Mouse (Mus musculus): ENCODE data around the gene Apom.

Gene Apom

DNA sequence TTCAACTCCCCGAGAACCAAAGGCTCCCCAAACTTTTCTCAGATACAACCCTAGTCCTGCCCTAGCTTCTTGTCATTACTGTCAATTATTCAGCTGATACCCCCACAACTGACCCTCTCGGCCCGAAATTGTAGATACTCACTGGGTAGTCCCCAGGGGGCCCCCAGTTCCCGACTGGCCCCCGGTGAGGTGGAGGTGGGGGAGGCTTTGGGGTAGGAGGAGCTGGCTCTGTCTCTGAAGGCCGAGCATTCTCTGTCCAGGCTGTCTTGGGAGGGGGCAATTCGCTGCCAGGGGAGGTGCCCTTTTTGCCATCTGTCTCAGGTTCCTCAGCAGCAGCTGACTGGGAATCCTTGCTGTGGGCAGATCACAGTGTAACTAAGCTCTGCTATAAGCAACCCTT lies 27.8 kb upstream of the Apom start:
- in situ Hi-C loops (cut with MboI, MseI), result no loop called here

DNA sequence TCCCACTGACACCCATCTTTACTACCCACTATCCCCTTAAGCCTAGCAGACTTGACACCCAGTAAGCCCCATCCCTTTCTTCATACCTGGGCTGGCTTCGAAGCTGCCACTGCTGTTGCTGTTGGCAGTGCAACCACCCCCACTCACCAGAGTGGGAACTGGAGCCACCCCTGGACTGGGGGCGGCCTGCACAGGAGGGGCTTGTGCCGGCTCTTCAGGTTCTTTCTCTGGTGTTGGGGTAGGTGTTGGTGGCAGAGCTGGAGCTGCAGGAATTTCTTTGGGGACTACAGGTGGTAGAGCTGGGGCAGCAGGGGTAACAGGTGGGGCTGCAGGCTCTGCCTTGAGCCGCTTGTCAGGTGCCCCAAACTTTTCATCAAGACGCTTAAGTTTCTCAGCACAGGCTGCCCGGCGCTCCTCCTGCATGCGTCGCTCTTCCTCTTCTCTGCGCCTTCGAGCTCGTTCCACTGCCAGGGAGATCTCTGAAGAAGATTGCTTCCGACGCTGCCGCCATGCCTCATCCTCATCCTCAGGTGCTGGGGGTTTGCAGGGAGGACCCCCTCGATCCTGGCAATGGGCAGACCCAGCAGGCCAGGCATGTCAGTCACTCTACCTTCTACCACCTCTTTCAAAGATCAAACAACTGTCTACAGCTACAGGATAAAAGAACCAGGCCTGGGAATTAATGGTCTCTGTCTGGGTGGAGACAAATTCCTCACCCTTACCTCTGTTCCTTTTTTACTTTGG lies 27.2 kb upstream of the Apom start:
- in situ Hi-C loops (cut with MboI, MseI), result no loop called here

DNA sequence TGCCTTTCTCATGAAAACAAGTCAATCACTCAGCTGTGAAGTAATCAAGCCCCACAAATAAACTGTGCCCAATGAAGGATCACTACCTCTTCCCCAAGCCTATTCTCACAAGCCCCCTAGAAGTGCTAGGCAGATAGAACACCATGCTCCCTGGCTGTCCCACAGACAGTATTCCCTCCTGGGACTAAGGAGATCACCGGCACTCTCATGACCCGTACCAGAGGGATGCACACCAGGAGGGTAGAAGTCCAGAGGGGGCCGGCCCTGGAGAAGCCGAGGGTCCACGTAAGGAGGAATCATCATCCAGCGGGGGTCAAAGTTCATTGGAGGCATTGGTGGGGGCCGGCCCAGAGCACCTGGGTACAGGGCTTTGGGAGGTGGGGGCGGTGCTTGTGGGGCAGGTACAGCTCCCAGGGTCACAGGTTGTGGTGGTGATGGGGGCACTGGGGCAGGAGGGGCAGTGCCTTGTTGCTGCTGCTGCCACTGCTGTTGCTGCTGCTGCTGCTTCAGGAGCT lies 25.9 kb upstream of the Apom start:
- in situ Hi-C loops (cut with MboI, MseI), result no loop called here

DNA sequence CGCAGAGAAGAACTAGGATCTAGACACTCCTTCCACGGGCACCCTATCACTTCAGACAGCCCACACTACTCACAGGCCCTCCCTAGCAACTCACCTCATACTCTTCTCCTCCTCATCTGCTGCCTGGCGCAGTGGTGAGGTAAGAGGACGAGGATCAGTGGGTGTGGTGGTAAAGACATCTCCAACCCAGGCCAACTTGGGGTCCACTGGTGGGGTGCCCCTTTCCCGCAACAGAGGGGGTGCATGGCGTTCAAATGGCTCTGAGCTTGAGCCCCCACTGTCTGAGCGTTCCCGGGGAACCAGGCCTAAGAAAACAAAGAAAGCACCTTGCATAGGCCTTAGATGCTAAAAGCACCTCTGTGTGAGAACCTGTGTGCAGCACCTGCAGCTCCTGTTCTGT lies 25.4 kb upstream of the Apom start:
- in situ Hi-C loops (cut with MboI, MseI), result no loop called here

DNA sequence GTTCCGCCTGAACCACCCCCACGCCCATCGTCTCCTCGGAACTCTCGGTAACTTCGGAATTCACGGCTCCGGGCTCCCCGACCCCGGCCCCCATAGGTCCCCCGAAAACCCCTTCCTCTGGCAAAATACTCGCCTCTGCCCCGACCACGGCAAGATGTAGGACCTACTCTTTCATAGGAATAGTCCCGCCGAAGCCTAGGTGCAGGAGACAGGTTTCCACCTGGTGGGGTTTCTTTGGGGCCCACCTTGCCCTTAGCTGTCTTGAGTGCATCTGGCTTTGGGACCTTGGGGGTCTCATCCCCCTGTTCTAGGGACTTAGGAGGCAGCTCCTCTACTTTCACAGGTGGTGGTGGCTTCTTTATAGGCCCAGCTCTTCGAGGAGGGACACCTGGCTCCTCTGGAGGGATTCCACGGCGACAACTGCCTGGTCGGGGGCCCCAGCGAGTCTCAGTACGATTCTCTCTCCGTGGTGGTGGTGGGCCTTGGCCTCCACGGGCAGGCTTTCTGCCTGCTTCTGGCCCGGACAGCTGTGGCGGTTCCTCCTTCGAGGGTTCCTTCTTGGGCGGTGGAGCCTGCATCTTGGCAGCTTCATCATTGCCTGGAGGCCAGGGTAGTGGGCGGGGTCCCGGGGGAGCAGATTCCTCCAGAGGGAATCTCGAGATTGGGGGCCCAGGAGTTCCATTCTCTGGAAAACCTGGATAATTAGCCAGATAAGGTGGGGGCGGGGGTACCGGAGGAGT lies 24.8 kb upstream of the Apom start:
- in situ Hi-C loops (cut with MboI, MseI), result no loop called here

DNA sequence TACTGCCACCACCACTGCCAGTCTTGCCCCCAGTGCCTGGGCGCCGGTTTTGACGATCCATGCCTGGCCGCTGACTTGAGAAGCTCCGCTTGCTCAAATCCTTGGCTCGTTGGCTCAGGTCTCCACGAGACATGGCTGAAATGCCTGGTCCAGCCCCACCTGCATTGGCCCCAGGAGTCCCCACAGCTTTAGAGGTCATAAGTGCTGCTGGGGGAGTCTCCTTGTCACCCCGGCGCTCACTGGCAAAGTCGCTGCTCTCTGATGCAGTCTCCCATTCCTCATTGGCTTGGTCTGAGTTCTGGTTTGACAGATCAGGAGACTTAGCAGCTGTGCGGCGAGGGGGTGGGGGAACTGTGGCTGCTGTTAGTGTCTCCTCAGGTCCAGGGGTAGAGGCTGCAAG lies 23.6 kb upstream of the Apom start:
- in situ Hi-C loops (cut with MboI, MseI), result no loop called here

DNA sequence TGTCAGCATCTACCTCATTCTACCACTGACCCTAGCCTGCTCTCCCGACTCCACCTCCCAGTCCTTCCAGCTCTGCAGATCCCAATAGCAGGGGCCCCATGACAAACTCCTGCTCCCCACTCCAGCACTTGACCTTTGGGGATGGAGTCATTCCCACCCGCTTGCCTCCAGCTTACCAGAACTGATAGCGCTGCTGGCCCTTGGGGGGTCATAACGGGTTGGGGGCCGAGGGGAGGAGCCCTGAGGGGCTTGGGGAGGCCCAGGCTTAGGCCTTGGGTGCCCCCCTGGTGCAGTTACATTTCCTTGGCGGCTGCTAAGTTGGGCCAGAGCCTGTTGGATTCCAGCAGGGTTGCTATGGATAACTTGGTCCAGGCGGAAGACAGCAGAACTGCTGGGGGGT lies 22.8 kb upstream of the Apom start:
- in situ Hi-C loops (cut with MboI, MseI), result no loop called here

DNA sequence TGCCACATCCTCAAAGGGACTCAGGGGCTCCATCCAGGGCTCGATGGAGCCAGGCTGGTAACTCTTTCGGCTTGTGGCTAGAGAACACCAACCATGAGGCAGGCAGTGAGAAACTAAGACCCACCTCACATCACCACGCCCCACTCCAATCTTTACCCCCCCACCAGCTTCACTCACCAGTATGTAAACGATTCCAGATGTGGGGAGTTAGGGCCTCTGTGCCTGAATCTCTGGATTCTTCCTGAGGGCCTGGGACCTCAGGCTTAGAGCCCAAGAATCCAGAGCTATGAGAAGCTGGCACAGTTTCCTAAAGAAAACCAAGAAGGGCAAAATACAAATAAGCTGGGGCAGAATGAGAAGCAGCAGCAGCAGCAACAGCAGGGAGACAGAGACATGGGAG lies 22.1 kb upstream of the Apom start:
- in situ Hi-C loops (cut with MboI, MseI), result no loop called here

DNA sequence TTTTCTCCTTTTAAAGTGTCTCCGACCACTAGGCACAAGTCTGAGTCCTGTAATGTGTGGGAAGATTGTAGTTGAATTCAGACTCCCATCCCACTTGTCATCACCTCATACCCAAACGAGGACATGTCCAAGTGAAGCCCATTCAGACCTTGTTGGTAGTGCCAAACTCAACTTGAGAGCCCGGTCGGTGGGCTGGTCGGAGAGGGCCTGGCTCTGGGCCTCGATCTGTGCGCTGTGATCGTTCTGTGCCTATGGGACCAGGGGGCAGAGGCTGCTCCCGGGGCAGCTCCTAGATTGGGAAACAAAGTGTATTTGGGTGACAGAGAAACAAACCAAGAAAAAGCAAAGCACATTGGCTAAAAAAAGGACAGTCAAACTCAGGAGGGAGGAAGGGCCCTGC lies 21.2 kb upstream of the Apom start:
- in situ Hi-C loops (cut with MboI, MseI), result no loop called here

DNA sequence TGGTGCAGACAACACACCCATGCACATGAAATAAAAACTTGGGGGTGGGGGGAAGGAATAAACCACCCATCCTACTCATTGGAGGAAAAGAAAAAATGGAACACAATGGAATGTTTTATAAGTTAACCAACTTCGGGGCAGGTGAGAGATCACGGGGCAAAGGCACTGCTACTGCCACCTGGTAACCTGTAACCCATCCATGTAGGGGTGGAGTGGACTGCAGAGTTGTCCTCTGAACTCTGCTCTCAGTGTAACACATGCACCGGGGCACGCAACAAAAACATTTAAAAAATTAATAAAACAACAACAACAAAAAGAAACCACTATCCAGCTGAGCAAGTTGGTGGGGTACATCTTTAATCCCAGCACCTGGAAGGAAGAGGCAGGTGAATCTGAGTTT lies 20.3 kb upstream of the Apom start:
- in situ Hi-C loops (cut with MboI, MseI), result no loop called here

DNA sequence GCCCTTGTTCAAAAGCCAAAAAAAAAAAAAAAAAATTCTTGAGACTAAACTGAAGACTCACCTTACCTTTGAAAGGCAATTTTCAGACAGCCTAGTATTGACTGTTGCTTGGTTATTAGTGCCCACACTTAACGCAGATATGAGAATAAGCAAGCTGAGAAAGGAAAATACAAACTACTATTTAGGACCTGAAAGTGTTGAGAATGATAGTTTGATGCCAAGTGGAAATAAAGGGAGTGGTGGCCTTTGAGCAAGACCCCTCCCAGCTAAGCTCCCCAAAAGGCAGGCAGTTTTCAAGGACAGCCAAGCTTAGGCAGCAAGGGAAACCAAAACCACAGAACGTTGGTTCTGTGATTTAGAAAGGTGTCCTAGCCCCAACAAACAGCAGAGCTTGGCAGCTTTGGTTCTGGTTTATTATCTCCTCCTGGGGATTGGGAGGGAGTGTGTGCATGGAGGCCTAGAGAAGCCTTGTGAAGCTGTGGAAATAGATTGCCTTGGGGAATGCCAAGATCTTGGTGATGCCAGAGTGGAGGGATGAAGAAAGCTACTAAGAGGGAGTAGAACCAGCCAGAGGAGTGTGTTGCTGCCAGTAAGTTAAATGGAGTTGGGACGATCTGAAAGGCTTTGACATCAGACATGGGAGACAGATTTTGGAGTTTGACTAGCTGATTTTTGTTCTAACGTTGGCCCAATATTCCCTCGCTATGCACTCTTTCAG lies 16.2 kb upstream of the Apom start:
- in situ Hi-C loops (cut with MboI, MseI), result no loop called here

DNA sequence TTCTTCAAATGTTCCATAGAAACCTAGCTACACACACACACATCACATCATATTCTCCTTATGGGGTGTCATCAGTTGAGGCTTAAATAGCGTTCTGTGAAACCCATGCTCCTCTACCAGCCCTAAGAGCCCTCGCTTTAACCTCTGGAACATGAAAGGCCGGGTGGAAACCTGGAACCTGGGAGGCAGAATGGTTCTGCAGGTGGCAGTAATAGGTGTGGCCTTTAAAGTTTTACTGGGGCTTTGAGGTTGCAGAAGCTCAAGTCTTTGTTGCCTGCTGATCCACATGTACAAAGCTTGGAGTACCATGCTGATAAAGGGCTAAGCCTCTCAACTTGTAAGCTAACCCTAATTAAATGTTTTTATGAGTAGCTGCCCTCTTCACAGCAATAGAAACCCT lies 15.5 kb upstream of the Apom start:
- in situ Hi-C loops (cut with MboI, MseI), result no loop called here

DNA sequence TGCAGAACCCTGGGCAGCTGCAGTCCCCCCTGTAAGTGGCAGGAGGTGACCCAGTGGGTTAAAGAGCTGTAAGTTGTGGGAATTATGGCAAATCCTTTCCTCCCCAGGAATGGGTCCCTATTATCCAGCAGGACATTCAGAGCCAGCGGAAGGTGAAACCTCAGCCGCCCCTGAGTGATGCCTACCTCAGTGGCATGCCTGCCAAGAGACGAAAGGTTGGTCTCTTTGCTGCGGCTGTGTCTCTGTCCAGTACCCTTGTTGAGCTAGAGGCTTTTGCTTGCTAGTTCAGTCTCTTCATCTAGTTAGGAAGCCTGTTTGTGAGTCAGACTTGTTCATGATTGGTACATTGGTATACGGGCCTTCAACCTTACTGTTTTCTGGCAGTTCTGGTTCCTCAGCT lies 14.3 kb upstream of the Apom start:
- in situ Hi-C loops (cut with MboI, MseI), result no loop called here

DNA sequence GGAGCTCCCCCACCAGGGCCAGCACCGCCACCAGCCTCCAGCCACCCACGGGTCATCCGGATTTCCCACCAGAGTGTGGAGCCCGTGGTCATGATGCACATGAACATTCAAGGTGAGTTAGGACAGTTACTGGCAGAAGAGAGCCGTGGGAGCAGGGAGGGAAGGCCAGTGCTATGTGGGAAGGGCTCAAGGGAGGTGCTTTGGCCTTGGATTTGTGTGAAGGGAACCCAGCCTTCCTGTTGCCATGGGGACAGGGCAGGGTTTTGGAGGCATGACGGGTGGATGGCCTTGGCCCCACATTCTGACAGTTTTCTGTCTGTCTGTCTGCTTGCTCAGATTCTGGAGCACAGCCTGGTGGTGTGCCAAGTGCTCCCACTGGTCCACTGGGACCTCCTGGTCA lies 10.1 kb upstream of the Apom start:
- in situ Hi-C loops (cut with MboI, MseI), result no loop called here

DNA sequence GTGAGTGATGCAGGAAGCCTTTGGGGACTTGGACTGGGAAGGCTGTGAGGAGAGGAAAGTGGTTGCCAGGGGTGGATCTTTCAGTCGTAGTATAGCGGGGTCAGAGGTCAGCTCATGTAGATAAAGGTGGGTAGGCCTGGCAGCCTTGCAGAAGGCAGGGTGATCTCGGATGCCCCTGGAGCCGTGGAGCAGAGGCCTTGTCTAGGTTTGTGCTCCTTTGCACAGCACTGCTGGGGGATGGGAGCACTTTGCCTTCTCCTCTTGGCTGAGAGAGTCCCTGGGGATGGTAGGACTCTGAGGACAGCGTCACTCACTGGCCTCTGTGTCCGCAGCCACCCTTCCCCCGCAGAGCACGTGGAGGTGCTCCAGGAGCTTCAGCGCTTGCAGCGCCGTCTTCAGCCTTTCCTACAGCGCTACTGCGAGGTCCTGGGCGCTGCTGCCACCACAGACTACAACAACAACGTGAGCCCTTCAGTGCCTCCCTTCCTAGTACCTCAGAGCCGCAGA lies 8.7 kb upstream of the Apom start:
- in situ Hi-C loops (cut with MboI, MseI), result no loop called here

DNA sequence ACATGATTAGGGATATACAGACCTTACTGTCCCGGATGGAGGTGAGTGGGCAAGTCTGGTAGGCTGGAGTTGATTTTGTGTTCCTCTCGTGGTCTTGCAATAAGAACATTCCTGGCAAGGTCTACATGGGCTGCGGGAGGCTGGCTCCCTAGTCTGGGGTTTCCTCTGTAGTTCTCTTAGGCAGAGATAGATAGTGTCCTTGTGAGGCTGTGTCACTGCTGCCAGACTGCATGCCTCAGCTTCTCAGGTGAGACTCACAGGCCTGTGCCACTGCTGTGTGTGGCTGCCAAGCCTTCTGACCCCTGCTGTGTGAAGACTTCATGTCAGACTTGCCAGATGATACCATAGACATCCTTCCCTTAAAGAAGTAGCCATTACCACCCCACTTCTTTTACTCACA lies 7.4 kb upstream of the Apom start:
- in situ Hi-C loops (cut with MboI, MseI), result no loop called here

DNA sequence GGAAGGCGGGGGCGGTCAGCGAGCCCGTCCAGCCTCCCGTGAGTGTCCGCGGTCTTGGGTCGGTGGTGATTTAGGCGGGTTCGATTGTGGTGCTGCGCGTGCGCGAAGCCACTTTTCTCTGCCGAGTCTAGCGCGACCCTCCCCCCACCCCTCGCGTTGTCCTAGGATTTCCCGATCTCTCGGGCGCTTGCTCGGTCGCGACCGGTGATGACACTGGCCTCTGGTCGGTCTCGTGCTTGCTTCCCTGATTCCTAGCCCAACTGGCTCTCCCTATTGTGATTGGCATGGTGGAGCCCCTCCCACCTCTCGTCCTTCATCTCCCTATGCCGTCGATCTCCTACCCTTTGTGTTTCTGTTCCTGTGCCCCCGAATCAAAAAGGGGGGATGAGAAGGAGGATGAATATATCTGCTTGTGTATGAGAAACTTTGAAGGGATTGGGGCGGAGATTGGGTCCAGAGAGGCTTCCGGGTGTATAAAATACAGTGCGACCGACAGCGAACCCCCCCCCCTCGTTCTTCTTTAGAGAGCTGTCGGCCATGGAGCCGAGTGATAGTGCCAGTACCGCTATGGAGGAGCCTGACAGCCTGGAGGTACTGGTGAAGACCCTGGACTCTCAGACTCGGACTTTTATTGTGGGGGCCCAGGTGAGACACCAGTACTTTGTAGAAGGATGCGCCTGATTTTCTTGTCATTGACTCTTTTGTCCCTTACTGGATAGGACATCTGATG lies 3.9 kb upstream of the Apom start:
- in situ Hi-C loops (cut with MboI, MseI), result no loop called here

DNA sequence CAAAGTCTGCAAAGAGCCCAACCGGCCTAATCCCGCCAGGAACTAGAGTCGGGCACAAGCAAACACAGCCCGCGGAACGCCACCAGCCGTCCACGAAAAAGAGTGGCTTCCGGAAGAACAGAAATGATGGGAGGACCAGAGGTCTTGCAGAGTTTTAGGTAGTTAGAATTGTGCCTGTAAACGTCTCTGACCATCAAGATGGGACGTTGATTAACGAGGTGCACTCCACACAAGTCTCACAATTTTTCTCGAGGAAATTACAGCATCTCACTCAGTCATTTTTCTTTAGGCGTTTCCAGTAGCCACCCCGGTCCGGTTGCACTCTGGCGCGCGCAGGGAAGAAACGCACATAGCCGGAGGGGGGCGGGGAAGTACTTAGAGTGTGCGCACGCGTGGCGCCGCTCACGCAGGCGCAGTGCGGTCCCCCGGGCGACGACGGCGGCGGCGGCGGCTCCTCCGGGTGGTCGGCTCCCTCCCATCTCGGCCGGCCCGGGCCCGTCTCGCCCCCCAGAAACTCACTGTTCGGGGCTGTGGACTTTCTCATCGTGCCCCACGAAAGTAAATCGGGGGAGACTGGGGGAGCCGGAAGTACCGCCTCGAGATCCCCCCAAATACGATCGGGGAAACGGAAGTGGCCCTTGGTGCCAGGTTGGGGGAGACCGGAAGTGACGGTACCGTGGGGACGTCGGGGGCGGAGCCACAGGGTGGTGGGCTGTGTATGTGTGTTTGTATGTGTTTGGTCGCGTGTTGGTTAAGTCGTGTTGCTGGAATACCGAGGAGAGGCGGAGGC lies 3.1 kb upstream of the Apom start, which contains the start of gene Bag6:
TSS of gene Bag6 (plus strand) at position 378 of the 790 bp plus-strand sequence.
- in situ Hi-C loops (cut with MboI, MseI), result no loop called here

DNA sequence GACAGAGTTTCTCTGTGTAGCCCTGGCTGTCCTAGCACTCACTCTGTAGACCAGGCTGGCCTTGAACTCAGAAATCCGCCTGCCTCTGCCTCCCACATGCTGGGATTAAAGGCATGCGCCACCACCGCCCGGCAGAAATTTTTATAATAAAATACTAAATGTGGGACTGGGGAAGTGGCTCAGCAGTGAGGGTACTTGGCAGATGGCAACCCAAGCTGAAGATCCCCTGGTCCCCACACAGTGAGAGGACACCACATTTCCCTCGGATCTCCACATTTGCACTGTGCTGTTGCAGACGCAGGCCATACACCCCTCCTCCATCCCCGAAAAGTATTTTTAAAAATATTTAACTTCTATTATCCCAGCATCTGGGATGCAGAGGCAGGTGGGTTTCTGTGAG lies 1.7 kb upstream of the Apom start:
- in situ Hi-C loops (cut with MboI, MseI), result no loop called here

DNA sequence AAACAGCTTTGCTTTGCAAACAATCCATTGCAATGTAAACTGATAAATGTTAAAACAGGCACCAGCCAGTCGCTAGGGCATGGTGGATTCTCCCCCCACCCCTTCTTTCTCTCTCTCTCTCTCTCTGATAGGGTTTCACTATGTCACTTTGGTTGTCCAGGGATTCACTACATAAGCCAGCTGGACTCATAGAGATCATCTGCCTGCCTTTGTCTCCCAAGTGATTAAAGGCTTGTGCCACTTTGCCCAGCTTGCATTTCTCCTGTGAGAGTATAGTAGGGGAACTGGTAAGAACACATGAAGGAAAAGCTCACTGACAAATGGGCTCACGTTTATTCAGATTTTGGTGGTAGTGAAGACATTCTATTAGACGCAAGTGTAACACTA lies 317 bp upstream of the Apom start:
- in situ Hi-C loops (cut with MboI, MseI), result no loop called here

DNA sequence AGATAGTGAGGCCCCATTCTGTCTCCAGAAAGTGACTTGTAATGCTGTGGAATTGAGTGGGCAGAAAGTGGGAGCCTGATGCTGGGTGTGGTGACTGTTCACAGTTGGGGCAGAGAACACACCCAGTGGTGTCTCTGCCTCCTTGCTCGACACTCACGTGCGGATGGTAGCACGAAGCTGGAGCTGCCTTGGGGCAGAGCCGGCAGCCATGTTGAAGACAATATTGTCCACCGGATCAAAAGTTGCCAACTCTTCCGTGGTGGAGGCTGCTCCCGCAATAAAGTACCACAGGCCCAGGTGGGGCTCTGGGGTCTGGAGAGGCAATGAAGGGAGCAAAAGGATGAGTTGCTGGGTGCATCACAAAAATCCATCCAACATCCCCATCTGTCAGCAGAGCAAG lies 812 bp downstream of the Apom start:
- in situ Hi-C loops (cut with MboI, MseI), result no loop called here
